Mouse (Mus musculus) left cerebral cortex, postnatal 4 days (tissue): ENCODE measurements around the gene Cdk11b. TPM values are rescaled to one million over a fixed set of nuclear protein-coding genes. Genes with fewer than 3 reads are reported as not detected.

Source experiments
- total RNA-seq, 2 experiments: library from RNA; stranded (reverse); gene quantifications; 2 replicates each; pipeline ENCODE4 v1.2.3; 2021

The Cdk11b gene
- total RNA-seq, 2 experiments from 2014 or later, result 55.5 to 60.6 TPM

Other genes with a start within 250 kb of the Cdk11b start
- 1 to 10 TPM; 7.3 to 7.7 TPM for gene Gabrd, start 226.7 kb upstream of the Cdk11b start, total RNA-seq
- gene Cfap74, start 215.7 kb upstream of the Cdk11b start, total RNA-seq, result 1 to 10 TPM; 6.4 to 6.6 TPM
- not detected for gene Tmem52, start 155.7 kb upstream of the Cdk11b start, total RNA-seq
- 1,000 to 10,000 TPM; 1,273 to 1,305 TPM for gene Gnb1, start 133.5 kb upstream of the Cdk11b start, total RNA-seq
- gene Nadk, start 62.5 kb upstream of the Cdk11b start, total RNA-seq, result 10 to 100 TPM; 58.8 to 59.5 TPM
- 10 to 100 TPM; 39.1 to 40.6 TPM for gene Slc35e2, start 23.4 kb upstream of the Cdk11b start, total RNA-seq
- gene Gm10563, start 20.6 kb downstream of the Cdk11b start, total RNA-seq, result not detected
- gene Mmp23, start 28.5 kb downstream of the Cdk11b start, total RNA-seq, result 1 to 10 TPM; 3.9 to 4.8 TPM
- gene Mib2, start 44.3 kb downstream of the Cdk11b start, total RNA-seq, result 100 to 1,000 TPM in 1 of 2 experiments, 10 to 100 TPM in 1; 91.0 to 105 TPM
- 10 to 100 TPM; 20.3 to 22.0 TPM for gene Fndc10, start 69.5 kb downstream of the Cdk11b start, total RNA-seq
- 10 to 100 TPM; 82.1 to 83.7 TPM for gene Ssu72, start 79.9 kb downstream of the Cdk11b start, total RNA-seq
- gene Tmem240, start 109.9 kb downstream of the Cdk11b start, total RNA-seq, result 10 to 100 TPM; 41.0 to 44.8 TPM
- 10 to 100 TPM; 64.8 to 69.8 TPM for gene Atad3a, start 136.2 kb downstream of the Cdk11b start, total RNA-seq
- gene Vwa1, start 149.8 kb downstream of the Cdk11b start, total RNA-seq, result 10 to 100 TPM; 15.6 to 16.4 TPM
- 1 to 10 TPM; 1.3 TPM for gene Tmem88b, start 161.0 kb downstream of the Cdk11b start, total RNA-seq
- not detected for gene Ankrd65, start 165.6 kb downstream of the Cdk11b start, total RNA-seq
- gene Mrpl20, start 178.0 kb downstream of the Cdk11b start, total RNA-seq, result 100 to 1,000 TPM; 102 to 104 TPM
- 10 to 100 TPM; 84.1 to 85.0 TPM for gene Ccnl2, start 187.6 kb downstream of the Cdk11b start, total RNA-seq
- gene Aurkaip1, start 206.4 kb downstream of the Cdk11b start, total RNA-seq, result 10 to 100 TPM; 59.7 to 62.7 TPM
- gene Mxra8, start 214.8 kb downstream of the Cdk11b start, total RNA-seq, result 10 to 100 TPM; 15.0 to 15.1 TPM
- gene Dvl1, start 222.5 kb downstream of the Cdk11b start, total RNA-seq, result 10 to 100 TPM; 82.5 to 88.2 TPM
- gene Tas1r3, start 238.5 kb downstream of the Cdk11b start, total RNA-seq, result under 1 TPM; 0.28 to 0.32 TPM
- 10 to 100 TPM; 26.6 to 27.5 TPM for gene Cptp, start 244.6 kb downstream of the Cdk11b start, total RNA-seq
- gene Ints11, start 244.7 kb downstream of the Cdk11b start, total RNA-seq, result 10 to 100 TPM; 44.1 to 54.7 TPM